Mouse (Mus musculus) CH12F3 (cell line): ENCODE data around the gene Tex2.

Source experiments
- in situ Hi-C: fragments of 300-500 bp; cut with MboI; formaldehyde crosslinking; loops from 2 replicates; pipeline ENCODE4 v1.14.3; 2020; ENCODE audit warnings: low sequenced_read_pairs

The Tex2 gene

DNA sequence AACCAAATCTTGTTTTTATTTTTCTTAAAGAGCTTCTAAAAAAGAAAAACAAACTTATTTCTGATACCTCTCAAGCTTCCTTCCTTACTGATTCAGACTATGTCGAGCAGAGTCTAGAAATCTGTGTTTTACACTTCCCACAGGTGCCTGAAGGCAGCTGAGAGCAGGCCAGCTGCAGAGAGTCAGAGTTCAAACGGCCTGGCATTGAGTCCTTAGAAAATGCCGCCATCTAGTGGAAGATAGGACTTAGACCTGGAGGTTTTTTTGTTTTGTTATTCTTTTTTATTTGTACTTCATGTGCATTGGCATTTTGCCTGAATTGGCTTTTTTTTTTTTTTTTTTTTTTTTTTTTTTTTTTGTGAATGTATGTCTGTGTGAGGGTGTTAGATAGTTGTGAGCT, 121.8 kb downstream of the Tex2 start:
- in situ Hi-C loops: loop anchor here (5.0 kb wide), 1 partner anchor 74 kb away; no protein-coding TSS in a partner anchor

DNA sequence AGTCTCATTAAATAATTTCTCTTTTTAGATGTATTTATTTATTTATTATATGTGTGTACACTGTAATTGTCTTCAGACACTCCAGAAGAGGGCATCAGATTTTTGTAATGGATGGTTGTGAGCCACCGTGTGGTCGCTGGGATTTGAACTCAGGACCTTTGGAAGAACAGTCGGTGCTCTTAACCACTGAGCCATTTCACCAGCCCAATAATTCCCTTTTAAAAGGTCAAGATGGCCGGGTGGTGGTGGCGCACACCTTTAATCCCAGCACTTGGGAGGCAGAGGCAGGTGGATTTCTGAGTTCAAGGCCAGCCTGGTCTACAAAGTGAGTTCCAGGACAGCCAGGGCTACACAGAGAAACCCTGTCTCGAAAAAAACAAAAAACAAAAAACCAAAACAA, 122.6 kb downstream of the Tex2 start:
- in situ Hi-C loops: loop anchor here (5.0 kb wide), 1 partner anchor 73 kb away; no protein-coding TSS in a partner anchor

DNA sequence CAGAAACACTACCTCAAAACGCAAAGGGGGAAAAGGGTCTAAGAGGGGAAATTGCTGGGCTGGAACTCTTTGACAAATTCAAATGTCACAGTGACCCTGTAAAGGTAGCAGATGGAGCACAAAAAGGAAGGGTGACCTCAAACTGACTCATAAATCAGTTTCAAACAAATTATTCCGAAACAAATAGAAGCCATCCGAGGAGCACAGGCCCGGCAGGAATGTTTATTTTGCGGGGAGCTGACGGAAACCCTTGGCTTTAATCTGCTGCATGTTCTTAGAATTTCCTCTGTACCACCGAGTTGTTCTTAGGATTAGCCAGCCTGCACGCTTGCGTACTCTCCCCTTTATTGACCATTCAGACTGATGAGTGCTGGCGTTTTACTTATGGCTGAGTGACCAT, 123.2 kb downstream of the Tex2 start:
- in situ Hi-C loops: loop anchor here (5.0 kb wide), 1 partner anchor 73 kb away; no protein-coding TSS in a partner anchor

- in situ Hi-C loops: no loop called here
Observed at GRCm38 (mm10) chr11:106489036-106489693, 124.1 kb downstream of the Tex2 start.

DNA sequence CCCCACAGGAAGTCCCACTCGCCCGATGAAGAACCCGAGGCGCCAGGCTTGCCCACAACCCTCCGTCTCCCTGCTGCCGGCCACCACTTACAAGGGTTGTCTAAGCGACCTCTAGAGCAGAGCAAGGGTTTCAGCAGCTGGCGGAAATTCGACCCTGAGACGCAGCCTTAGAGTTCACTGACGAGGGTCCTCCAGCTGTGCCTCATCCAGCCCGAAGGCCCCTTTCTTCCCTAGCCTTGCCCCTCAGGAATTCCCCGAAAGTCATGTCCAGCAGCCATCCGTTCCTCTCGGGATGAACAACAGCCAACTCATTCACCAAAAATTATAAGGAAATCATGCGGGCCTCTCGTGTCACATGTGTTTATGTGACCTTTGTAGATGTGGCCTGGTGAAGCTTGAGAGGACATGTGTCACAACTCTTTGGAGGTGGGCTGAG, 125.1 kb downstream of the Tex2 start:
- in situ Hi-C loops: no loop called here

DNA sequence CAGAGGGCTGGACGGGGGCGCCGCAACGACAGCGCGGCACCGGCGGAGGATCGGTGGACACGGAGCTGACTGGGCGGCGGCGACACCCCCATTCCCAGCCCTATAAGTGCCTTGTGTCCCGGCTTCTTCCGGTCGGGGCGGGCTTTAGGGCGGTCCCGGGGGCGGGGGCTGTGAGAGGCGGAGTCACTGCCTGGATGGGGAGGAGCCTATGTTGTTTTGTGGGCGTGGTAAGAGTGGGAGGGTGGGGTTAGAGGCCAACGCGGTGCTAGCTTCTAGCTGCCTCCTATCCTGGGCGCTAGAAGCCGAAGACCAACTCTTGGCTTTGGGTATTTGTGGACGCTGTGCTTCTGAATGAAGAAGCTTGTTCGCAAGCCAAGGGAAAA, 125.5 kb downstream of the Tex2 start, which contains the start of gene Ern1:
Gene Ern1 (minus strand): TSS at position 120 of the 383 bp plus-strand sequence.
- in situ Hi-C loops: no loop called here

GRCm38 (mm10) chr11:106486866-106487732, 126.1 kb downstream of the Tex2 start:
- in situ Hi-C loops: no loop called here

GRCm38 (mm10) chr11:106486042-106486865, 127.0 kb downstream of the Tex2 start:
- in situ Hi-C loops: no loop called here

DNA sequence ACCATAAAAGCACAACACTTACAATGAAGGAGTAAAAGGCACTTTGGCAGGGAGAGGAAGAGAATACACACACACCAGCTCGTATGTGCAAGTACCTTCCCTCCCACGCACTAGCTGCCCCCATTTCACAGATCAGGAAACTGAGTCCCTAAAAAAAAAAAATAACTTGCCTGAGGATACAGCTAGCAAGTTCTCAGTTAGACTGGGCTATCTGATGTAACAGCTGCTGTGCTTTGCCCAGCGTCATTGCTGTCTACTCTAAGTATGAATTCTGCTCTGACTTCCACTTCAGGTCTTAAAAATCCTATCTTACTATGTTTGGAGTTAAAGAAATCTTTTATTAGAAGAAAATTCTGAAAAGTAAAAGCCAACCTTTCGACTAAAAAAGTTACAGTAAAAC, 127.6 kb downstream of the Tex2 start:
- in situ Hi-C loops: no loop called here

- in situ Hi-C loops: no loop called here
Observed at GRCm38 (mm10) chr11:106484875-106485274, 128.3 kb downstream of the Tex2 start.

DNA sequence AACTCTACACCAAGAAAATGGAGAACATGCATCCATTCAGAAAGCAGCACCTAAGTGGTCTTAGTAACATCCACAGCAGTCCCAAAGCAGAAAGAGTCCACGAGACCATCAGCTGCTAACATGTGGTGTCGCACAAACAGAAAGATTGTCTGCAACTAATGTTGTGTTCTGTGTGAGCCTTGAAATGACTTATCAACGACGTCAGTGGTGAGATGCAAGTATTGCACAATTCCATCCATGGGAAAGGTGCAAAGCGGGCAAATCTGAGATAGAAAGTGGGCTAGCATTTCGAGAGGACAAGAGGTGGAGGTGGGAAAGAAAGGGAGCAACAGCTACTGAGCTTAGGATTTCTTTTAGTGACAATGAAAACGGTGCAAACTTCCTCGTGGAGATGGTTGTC, 130.4 kb downstream of the Tex2 start:
- in situ Hi-C loops: no loop called here

DNA sequence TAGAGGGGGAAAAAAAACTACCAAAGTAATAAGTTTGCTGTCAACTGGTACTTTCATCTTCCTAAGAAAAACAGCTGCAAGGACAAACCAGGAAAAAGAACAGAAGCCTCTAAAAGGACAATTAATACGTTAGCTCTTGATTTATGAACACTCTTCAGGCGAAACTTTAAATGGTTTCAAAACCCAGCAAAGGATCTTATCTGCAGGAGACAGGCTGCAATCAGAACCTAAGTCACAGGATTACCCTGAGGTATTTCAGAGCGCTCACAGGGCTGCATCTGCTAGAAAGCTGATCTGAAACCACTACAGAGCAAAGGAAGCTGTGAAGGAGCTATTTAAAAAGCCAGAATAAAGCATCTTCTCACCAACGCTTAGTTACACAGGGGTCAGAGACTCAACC, 131.6 kb downstream of the Tex2 start:
- in situ Hi-C loops: no loop called here

GRCm38 (mm10) chr11:106480530-106480885, 132.7 kb downstream of the Tex2 start:
- in situ Hi-C loops: no loop called here

GRCm38 (mm10) chr11:106479619-106480529, 133.3 kb downstream of the Tex2 start:
- in situ Hi-C loops: no loop called here

DNA sequence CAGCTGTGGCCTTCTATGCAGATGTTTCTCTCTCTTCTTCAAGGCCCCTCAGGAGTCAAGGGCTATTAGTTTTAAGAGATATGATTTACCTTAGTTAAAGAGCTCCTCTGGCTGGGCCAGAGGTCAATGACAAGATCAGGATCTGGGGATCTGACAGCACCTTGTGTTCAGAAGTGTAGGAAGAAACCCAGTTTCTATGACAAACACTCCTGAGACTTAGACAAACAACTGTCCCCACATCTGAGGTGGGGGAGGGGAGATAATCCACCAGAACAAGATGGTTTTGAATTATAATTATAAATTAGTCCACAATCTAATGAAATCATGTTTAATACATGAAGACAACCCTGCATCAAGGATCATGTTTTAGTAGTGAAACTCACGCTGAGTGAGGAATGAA, 134.5 kb downstream of the Tex2 start:
- in situ Hi-C loops: no loop called here

- in situ Hi-C loops: no loop called here
Observed at GRCm38 (mm10) chr11:106477505-106478160, 135.6 kb downstream of the Tex2 start.

DNA sequence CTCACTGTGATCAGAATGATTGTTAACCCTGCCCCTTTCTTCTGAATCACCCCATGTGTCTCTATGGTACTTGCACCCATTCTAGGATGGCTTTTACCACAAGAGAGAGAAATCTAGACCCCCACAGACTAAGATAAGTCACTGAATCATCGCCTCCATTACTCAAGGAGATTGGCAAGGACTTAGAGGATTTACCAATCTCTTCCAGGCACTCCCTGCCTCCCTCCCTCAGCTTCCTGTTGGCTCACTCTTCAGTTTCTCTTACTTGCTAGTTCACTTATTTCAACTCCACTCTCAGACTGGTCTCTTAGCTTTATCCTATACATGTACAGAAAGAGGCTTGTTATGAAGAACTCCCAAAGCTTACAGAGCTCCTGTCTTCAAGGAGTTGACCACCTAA, 137.9 kb downstream of the Tex2 start:
- in situ Hi-C loops: no loop called here

GRCm38 (mm10) chr11:106471629-106472028, 141.6 kb downstream of the Tex2 start:
- in situ Hi-C loops: no loop called here

GRCm38 (mm10) chr11:106468509-106468908, 144.7 kb downstream of the Tex2 start:
- in situ Hi-C loops: no loop called here

GRCm38 (mm10) chr11:106465932-106466331, 147.3 kb downstream of the Tex2 start:
- in situ Hi-C loops: no loop called here
